Mouse (Mus musculus): Measurements from ENCODE around the gene Akap6.

Akap6 gene

DNA sequence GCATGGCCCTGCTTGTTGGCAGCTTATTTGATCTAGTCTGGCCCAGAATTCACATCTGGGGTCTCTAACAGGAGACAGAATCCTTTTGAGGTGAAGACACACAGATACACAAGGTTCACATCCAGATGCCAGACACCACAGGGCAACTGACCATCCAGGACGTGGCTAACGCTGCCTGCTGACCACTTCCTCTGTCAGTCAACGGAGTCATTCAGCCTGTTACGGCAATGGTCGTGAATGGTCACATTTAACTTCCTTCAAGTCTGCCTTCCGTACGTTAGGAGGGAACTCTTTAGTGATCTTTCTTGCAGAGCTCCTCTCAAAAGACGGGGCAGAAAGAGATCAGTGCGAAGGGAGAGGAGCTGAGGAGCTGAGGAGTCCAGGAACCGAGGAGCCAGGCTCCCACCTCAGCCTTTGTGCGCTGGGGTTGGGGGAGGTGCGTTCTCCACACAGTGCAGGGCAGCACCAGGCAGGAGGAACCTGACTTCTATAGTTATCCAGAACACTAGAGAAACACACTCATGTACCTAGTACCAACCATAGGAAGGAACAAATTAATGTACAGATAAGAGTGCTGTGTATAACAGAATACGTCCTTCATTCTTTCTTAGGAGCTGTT lies 209.4 kb downstream of the Akap6 start:
- no peak for DNase-seq (ENCODE audit: low read depth, low spot score)

DNA sequence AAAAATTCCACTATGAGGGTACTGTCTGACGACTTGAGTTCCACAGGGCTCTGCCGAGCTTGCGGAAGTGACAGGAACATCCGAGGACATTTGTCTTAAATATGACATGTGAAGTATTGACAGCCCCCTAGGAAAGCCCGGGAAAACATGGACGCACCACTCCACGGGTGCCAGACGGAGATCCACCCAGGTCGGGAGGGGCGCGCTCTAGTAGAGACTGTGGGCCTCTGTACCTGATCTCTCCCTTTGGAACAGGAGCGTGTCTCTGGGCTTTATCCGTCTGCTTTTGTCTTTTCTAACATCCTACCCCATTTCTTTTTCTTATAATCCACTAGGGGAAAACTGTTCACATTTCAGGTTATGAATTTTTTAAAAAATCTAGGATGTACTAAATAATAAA lies 211.2 kb downstream of the Akap6 start:
- DNase-seq (ENCODE audit: low read depth, low spot score), result no peak

DNA sequence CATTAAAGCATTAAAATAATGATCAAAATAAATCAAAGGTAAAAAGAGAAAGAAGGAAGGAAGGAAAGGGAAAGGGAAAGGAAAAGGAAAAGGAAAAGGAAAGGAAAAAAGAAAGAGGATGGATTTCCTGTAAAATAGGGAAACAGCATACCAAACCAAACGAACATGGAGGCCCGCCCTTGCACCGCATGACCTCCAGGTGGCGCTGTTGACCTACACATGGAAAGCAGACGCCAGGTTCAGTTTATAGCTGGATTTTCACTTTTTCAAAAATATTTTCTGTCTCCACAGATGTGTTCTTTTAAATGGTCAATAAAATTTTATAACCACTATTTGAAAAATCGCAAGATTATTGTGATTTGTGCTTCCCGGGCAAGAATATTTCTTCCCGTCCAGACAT lies 211.6 kb downstream of the Akap6 start:
- peak; percentile 74 for DNase-seq (ENCODE audit: low read depth, low spot score)

DNA sequence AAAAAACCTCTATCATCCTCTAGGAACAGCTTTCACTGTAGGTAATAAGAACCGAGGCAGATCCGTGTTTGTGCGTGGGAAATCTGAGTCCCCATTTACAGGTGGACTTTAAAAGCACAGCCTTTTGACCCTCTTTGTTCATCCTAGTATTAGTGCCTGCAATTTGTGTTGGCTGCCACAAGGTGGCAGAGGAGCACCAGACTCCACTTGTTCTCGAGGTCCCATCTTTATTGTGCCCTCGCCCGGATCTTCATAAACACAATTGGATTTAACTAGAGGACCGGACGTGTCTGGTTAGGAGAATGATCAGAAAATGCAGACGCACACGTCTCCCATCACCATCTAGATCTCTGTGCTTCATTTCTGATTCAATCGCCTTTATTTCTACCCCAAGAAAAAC lies 219.8 kb downstream of the Akap6 start:
- DNase-seq (ENCODE audit: low read depth, low spot score), result peak; percentile 66

DNA sequence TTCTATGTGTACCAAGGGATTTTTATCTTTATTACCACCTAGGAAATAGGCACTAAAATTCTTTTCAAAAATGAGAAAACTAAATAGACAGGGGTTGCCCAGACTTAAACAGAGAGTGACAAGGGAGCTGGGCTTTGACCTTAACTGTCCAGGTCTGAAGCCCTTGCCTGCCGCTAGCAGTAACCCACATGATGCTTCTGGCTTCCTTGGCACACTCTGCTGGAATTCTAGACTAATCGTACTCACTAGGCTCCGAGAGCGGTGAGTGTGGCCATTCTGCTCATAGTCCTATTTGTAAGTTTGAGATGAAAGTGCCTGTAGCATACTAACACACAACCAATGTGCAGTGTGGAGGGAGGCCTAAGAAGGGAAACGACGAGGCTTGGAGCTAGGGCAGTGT lies 223.3 kb downstream of the Akap6 start:
- no peak for DNase-seq (ENCODE audit: low read depth, low spot score)

DNA sequence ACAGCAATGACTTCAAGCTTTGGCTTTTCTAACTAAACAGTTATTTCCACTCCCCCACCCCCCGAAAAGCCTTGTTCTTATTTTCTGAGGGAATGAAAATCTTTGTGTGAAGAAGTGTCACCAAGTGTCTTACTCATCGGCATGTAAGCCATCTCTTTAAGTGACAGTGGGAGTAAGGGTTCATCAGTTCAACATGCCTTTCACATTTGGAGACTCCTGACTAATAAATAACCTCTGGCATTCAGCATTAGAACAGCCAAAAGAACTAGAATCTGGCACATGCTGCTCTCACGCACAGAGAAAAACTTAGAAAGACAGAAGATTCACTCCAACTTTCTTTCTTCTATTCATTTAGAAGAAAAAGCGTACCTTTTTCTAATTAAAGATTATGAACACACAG lies 226.3 kb downstream of the Akap6 start:
- DNase-seq (ENCODE audit: low read depth, low spot score), result no peak

DNA sequence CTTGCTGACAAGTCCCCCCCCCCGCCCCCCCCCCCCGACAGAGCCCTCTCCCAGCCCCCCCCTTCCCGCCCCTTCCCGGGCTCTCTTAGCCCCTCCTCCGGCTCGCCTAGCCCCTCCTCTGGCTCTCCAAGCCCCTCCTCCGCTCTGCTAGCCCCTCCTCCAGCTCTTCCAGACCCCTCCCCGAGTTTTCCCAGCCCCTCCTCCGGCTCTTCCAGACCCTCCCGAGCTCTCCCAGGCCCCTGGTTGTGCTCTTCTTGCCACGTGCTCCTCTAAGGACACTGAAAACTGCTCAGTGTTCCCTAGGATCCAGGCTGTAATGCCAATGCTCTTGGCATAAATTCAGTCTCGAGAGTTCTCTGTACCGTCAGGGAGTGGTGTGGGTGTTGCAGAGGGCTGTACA lies 234.6 kb downstream of the Akap6 start:
- no peak for DNase-seq (ENCODE audit: low read depth, low spot score)

DNA sequence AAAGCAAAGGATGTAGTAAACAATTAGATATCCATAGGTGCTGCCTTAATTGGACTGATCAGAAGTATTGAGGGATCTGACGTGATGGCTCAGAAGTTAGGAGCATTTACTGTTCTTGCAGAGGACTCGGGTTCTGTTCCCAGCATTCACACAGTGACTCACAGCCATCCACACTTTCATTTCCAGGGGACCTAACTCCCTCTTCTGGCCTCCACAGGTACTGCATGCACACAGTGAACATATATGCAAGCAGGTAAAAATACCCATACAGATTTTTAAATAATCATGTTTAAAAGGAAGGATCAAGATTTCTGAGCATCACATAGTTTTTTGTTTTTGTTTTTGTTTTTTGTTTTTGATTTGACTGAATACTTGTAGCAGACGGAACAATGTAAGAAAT lies 235.8 kb downstream of the Akap6 start:
- DNase-seq (ENCODE audit: low read depth, low spot score), result no peak

DNA sequence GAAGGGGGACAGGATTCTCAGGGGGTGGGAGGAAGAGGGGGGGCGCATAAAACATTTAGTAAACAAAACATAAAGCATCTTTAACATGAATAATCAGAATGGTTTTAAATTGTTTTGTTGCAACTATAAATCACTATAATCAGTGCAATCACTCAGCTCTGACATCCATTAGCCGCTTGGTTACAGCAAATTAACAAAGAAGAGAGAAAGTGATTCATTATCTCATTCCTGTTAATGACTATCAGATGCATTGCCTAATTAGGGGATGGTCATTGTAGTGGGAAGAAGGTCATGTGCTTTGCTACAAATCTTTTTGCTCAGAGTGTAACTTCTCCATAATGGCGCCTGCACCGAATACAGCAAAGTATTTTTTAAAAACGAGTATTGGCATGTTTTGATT lies 239.6 kb downstream of the Akap6 start:
- no peak for DNase-seq (ENCODE audit: low read depth, low spot score)

DNA sequence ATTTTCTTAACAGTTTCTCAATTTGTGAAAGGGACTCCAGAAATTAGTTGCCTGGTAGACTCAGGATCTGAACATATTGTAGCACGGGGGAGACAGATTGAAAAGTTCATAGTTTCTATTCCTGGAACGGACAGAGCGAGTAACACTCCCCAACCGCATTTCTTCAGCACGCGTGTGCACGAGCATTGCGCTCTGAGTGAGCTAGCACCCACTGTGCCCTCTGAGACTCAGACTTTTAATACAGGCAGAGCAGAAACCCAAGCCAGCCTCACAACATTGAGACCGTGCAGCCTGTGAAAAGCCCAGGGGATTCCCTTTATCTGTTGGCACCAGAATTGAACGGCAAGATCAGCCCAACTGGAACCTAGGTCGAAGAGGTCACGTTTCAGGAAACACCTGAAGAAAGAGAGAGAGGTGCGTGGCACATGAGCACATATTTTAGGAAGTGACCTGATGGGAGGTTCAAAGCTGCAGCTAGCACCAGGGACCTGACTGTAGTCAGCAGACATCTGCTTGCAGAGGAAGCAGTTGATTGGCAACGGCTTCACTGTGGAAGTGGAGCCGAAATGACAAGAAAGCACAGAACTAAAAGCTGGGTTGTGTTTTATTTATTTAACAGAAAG lies 240.3 kb downstream of the Akap6 start:
- DNase-seq (ENCODE audit: low read depth, low spot score), result no peak

DNA sequence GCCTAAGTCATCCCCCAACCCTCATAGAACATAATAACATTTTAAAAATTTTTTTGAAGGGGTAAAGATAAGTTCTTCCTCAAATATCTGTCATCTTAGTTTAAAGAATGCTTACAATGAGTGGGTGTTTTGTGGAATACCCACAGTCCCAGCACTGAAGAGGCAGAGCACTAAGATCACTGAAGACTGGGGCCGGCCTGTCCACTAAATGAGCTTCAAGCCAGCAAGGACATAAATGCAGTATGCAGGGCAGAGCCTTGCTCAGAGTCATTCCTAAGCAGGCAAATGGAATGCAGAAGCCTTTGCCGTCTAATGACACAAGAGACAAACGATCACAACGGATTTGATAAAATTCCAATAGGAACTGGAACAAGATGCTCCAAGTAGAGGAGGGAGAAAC lies 242.8 kb downstream of the Akap6 start:
- DNase-seq (ENCODE audit: low read depth, low spot score), result no peak

DNA sequence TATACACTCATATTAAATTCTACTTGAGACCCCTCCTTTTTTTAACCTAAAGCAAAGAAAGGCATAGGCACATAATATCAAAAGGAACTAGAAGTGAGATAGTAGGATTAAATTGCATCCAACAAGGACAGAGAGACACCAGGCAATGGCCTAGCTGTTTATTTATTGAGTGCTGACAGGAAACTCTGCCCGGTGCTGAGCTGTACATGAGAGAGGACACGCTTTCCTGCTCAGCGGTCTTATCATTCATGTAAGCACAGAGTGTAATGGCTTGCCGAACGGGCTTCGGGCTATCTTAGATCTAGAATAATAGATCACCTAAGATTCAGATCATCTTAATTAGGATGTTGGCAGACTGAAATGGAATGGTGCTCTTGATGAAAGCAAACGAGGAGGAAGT lies 245.1 kb downstream of the Akap6 start:
- no peak for DNase-seq (ENCODE audit: low read depth, low spot score)

DNA sequence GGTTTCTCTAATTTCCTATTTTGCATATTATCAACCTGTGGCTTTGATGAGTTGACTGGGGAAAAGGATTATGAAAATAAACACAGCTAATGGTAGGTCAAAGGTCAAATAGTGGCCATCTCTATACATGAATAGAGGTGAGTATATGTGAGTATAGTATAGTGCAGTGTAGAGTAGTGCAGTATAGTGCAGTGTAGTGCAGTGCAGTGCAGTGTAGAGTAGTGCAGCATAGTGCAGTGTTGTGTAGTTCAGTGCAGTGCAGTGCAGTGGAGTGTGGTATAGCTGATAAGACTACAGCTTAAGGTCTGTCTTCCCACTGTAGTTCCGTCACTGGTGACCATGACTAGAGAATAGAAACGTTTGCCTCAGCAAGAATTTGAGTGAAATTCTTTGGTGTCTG lies 245.8 kb downstream of the Akap6 start:
- DNase-seq (ENCODE audit: low read depth, low spot score), result no peak

DNA sequence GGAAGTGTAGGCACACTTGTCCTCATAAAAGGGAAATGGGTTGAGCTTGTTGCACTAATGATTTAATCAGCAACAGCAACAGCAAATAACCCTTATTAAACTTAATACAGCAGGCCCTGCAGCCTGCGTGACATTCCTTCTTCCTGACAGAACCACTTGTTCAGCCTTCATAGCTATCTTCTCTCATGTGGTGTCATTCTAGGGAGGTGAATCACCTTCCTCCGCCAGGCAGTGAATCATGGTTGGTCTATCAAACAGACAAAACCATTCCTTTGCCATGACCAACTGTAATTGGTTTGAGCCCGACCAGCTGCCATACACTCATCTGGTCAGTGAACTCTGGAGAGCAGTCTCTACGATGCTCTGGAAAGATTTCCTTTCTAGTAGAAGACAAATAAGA lies 251.5 kb downstream of the Akap6 start:
- DNase-seq (ENCODE audit: low read depth, low spot score), result no peak

DNA sequence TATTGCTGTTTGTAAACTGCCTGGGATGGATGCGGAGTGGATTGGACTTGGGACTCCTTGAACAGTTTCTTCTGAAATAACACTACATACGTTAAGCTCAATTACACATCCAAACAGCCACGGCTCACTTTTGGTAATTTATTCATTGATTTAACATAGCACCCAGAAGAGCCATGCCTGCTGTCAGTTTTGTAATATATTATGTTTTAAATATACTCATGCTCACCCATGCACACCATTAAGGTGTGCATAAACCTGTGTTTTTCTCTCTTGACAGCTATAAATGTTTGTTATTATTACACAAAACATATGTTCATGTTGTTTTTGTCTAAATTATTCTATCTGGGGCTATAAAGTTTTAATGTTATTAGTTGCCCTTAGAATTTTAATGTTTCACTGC lies 258.4 kb downstream of the Akap6 start:
- no peak for DNase-seq (ENCODE audit: low read depth, low spot score)

DNA sequence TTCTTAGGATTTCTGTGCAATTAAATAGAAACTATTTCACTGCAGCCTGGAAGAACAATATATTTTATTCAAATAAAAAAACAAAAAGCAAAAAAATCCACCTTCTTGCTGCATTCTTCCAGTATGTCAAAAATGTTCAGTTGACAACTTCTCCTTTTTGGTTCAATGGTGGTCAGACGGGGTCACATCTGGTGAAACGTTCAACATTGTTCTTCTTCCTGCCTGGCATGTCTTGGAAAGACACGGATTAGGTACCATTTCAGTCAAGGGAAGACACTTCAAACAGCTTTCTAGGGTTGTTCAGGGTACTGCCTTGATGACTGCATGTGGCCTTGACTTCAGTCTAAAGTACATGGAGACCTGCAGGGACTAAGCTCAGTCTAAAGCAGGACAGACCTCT lies 258.8 kb downstream of the Akap6 start:
- DNase-seq (ENCODE audit: low read depth, low spot score), result peak; percentile 68

DNA sequence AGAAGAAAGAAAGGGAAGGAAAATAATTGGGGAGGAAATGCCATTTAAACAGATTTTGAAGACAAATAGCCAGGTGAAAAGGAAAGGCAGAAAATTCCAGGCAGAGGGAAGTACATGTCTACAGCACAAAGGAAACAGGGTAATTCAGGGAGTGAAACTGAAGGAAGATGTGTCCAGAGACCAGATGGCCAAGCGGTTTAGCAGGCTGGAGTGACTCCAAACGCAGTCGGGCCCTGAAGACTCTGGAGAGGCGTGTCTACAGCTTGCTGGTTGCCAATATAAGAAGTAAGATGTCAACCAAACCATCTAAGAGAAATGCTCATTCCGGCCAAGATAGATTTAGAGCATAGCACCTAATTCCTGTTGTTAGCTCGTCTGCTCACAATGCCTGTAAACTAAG lies 292.6 kb downstream of the Akap6 start:
- no peak for DNase-seq (ENCODE audit: low read depth, low spot score)

DNA sequence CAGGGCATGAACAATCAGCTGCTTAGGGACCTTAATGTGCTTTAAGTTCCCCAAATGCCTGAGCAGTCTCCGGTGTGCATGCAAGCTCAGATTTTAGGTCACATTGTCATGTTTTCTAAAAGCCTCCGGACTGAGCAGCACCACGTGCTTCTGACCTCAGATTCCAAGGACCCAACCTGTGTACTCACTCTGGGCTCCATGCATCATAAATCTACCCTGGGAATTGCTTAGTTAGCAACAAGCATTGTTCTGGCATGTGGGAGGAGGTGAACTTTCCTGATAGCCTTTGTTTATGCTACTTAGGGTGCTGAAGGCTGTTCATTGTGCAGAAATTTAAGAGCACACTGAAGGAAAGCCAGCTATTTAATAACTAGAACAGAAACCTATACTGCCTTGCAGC lies 313.2 kb downstream of the Akap6 start:
- DNase-seq (ENCODE audit: low read depth, low spot score), result peak; percentile 63

DNA sequence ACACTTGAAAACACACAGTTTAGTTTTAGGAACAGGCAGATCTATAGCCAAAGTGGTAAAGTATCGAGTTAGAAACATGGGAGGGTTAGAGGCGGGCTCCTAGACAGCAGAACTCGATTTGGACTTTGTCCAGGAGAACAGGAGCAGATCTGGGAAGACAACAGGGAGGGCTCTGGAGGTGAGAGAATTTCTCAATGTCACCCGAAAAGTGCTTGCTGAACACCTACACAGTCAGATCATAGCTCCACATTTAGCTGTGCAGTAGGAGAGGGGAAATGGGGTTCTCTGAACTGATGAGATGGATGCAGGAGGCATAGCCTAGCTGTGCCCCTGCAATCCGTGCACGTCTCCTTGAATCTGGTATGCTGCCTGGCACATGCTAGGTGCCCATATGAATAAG lies 315.4 kb downstream of the Akap6 start:
- no peak for DNase-seq (ENCODE audit: low read depth, low spot score)

DNA sequence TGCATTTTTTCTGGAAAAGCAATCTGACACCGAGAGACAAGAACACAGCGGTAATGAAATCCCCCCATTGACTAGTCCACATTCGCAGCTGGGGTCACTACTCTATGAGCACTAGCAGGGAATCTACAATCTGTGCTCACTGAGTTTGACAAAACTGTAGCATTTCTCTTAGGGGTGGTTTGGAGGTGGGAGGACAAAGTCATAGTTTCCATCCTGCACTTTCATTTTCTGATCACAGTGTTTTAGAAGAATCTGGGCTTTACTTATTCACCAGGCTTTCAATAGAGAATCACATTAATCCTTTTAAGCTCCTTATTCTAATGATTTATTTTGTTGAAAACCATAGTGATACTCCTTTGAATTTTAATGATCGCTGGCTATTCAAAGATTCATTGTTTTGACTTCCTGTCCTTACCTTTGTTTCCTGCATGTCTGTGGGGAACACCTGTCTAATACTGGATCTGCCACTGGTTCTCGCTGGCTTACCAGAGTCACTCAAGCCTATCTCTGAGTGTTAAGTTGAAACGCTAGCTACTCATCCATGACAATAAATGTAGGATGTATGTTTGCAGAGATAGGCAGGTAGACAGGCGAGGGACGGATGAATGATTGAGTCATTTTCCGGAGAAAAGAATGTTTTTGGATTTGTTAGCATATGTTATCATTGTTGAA lies 325.5 kb downstream of the Akap6 start:
- no peak for DNase-seq (ENCODE audit: low read depth, low spot score)

DNA sequence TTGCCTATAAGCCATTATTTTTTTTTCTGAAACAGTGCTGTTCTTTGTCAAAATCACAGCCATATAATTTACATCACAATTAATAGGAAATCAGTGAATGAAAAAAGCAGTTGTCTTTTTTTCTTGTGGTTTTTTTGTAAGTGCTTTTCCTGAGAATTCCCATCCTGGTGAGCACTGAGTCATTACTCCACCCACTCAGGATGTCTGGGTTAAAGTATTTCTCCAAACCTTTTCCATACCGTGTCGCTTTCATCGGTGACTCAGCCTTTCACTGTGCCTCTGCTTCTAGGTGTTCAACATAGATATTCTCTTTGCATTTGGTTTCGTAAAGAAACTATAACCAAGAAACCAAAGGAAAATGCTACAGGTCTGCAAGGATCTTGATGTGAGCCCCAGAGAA lies 328.1 kb downstream of the Akap6 start:
- DNase-seq (ENCODE audit: low read depth, low spot score), result no peak

DNA sequence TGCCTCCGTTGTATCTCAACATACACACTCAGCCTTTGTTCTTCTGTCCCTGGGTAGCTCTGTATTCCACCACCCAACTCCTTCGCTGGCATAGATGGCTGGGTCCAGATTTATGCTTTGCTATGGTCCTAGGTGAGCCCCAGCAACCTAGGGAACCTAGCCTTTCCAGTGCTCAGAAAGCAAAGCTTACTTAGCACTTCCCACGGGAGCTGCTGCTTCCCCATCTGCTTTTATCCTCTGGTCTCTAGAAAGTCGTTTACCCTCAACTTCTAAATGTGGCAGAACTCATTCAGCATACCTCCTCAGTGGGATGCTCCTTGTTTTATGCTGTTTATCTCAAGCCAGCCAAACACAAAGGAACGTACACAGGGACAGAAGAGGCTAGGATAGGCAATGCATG lies 329.7 kb downstream of the Akap6 start:
- no peak for DNase-seq (ENCODE audit: low read depth, low spot score)

DNA sequence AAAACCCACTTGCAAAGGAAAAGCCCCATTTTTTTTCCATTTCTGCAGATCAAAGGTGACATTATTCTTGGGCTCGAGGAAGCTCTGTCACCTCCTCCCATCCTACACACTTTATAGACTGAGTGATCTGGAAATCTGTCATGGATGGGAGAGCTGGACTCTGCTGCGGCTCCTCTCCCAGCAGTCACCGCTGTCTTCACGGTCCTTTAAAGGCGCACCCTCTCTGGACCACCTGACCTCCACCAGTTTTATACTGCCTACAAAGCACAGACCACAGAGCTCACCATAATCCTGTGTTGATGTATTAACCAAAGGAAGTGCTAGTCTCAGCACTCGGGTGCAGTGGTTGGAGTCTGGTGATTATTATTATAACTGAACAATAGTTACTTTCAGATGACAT lies 330.7 kb downstream of the Akap6 start:
- DNase-seq (ENCODE audit: low read depth, low spot score), result no peak
